Mouse (Mus musculus): ENCODE measurements at regions not wholly inside any gene's neighbourhood (a gene's known extent, or its start where the extent isn't known, plus 50 kb on each side); places are given as distances from the start of the nearest gene placed in this dataset.

- in situ Hi-C loops (cut with MboI, MseI) = no loop called here
Observed at GRCm38 (mm10) chr1:133474546-133474945, 50.4 kb upstream of the Sox13 start.

Data from T-helper 2 cell (primary cell).